Mouse (Mus musculus) ES-E14 (cell line): ENCODE measurements around the gene Nkain2. TPM values are rescaled to one million over a fixed set of nuclear protein-coding genes. Genes with fewer than 3 reads are reported as not detected.

Experiments used
- DNase-seq: peaks from one replicate; pipeline ENCODE4 v3.0.0-alpha.2; 2013; ENCODE audit warnings: low read depth, low spot score
- H3K27ac ChIP-seq: 2 replicates; pipeline ENCODE4 v1.5.1; 2012; ENCODE audit warnings: low read depth, mild to moderate bottlenecking, low read length, moderate library complexity, mixed read lengths; ENCODE audit not compliant: poor library complexity, insufficient read depth, severe bottlenecking
- H3K36me3 ChIP-seq: 2 replicates; pipeline ENCODE4 v1.6.1; 2012; ENCODE audit warnings: mild to moderate bottlenecking, low read length, moderate library complexity, mixed read lengths; ENCODE audit not compliant: control insufficient read depth, poor library complexity, insufficient read depth, severe bottlenecking
- H3K4me1 ChIP-seq, 2 experiments: fragments of 150-350 bp in 1 of 2; sonication (generic) in 1 of 2; 2 replicates each; pipeline ENCODE4 v1.6.1; 2012; ENCODE audit warnings: low read length in 2 of 2, mild to moderate bottlenecking in 1 of 2, mixed read lengths in 1 of 2; ENCODE audit not compliant: control insufficient read depth in 2 of 2, insufficient read depth in 2 of 2, poor library complexity in 1 of 2
- H3K4me3 ChIP-seq, 2 experiments: fragments of 150-350 bp in 1 of 2; sonication (generic) in 1 of 2; 2 replicates each; pipeline ENCODE4 v1.5.1; 2012; ENCODE audit warnings: low read length in 2 of 2, low read depth in 1 of 2, mild to moderate bottlenecking in 1 of 2, mixed read lengths in 1 of 2; ENCODE audit not compliant: insufficient read depth in 1 of 2, poor library complexity in 1 of 2, severe bottlenecking in 1 of 2
- H3K9ac ChIP-seq: 2 replicates; pipeline ENCODE4 v1.6.1; 2012; ENCODE audit warnings: low read depth, mild to moderate bottlenecking, low read length, mixed read lengths; ENCODE audit not compliant: poor library complexity, insufficient read depth, severe bottlenecking
- H3K9me3 ChIP-seq: fragments of 150-350 bp; sonication (generic); 2 replicates; pipeline ENCODE4 v1.6.1; 2012; ENCODE audit warnings: low read depth, mild to moderate bottlenecking, low read length; ENCODE audit not compliant: control insufficient read depth, insufficient read depth
- CHD2 ChIP-seq: IDR thresholded peaks from 2 replicates; pipeline ENCODE4 v1.6.1; 2014; ENCODE audit warnings: mild to moderate bottlenecking, low read depth, low read length, inconsistent platforms
- HCFC1 ChIP-seq: IDR thresholded peaks from 2 replicates; pipeline ENCODE4 v1.6.1; 2012; ENCODE audit warnings: low read length, inconsistent platforms, borderline replicate concordance; ENCODE audit not compliant: insufficient read depth
- MAFK ChIP-seq: IDR thresholded peaks from 2 replicates; pipeline ENCODE4 v1.6.1; 2014; ENCODE audit warnings: mild to moderate bottlenecking, low read depth, low read length, inconsistent platforms; ENCODE audit not compliant: insufficient read depth
- ZC3H11A ChIP-seq: IDR thresholded peaks from 2 replicates; pipeline ENCODE4 v1.6.1; 2012; ENCODE audit warnings: low read depth, mild to moderate bottlenecking, inconsistent platforms, low read length, borderline replicate concordance
- ZNF384 ChIP-seq: IDR thresholded peaks from 2 replicates; pipeline ENCODE4 v1.6.1; 2012; ENCODE audit warnings: low read depth, low read length, inconsistent platforms
- in situ Hi-C, 2 experiments: fragments of 600-800 bp; cut with MboI; formaldehyde crosslinking; loops; one replicate each; pipeline ENCODE4 v1.15.1; 2025; ENCODE audit warnings: low sequenced_read_pairs in 2 of 2, inconsistent platforms in 1 of 2; ENCODE audit not compliant: unreplicated experiment in 2 of 2
- total RNA-seq: library from RNA; depleted of rRNA; stranded (reverse); fragments of 300-350 nt; gene quantifications from 2 replicates; pipeline ENCODE4 v1.2.3, GENCODE M21; 2012

The Nkain2 gene
- total RNA-seq, 1 experiment: 0.45 TPM

DNA sequence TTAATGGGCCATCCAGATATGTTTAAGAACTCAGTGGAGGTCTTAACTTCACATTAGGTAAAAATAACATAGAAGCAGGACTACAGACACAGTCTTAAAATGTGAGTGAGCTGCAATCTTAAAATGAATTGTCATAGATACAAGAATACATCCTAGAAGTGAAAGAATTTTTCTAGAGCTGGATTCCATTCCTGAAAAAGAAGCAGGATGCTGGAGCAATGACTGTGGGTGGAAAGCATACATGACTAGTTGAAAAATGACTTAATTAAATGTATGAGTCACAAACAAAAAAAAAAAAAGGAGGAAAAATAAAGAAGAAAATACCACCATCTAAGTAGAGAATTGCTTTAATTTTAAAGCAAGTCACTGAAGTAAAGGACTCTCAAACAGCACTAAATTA lies 205.7 kb downstream of the Nkain2 start:
- no peak overlapping the region for H3K4me3 ChIP-seq
- in situ Hi-C loops: no loop called here
- TF ChIP-seq ZC3H11A: no peak
- TF ChIP-seq HCFC1: no peak
- TF ChIP-seq ZNF384: no peak
- TF ChIP-seq MAFK: no peak
- no peak for TF ChIP-seq CHD2
- H3K36me3 ChIP-seq: no peaks in the 10 kb centered on the region
- H3K4me1 ChIP-seq: no peaks in the 10 kb centered on the region
- no peak for DNase-seq
- H3K9ac ChIP-seq: no peak overlapping the region
- no peak overlapping the region for H3K27ac ChIP-seq
- H3K9me3 ChIP-seq: no peaks in the 10 kb centered on the region

DNA sequence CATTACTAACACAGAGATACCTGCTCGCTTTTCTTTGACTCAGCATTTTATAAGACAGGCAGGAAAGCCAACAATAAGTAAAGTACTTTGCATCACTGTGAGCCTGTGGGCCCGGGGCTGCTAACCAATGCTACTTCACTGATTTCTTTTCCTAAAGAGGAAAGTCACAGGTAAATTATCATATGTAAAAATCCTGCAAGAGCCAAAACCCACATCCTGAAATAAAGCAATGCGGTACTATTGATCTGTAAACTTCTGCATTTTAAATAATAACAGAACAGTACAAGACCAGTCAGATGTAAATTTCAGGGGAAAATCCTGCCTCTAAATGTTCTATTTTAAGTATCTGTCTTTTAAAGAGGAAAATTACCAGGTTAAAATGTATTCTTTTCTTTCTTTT lies 250.0 kb downstream of the Nkain2 start:
- peak; percentile 30 for DNase-seq
- in situ Hi-C loops: no loop called here
- no peak overlapping the region for H3K9ac ChIP-seq
- no peak for TF ChIP-seq ZC3H11A
- peak; percentile 87 for TF ChIP-seq MAFK
- H3K4me3 ChIP-seq: no peak overlapping the region
- no peaks in the 10 kb centered on the region for H3K36me3 ChIP-seq
- no peaks in the 10 kb centered on the region; a peak in 1 of 4 replicates for H3K4me1 ChIP-seq
- H3K9me3 ChIP-seq: no peaks in the 10 kb centered on the region
- H3K27ac ChIP-seq: no peak overlapping the region

DNA sequence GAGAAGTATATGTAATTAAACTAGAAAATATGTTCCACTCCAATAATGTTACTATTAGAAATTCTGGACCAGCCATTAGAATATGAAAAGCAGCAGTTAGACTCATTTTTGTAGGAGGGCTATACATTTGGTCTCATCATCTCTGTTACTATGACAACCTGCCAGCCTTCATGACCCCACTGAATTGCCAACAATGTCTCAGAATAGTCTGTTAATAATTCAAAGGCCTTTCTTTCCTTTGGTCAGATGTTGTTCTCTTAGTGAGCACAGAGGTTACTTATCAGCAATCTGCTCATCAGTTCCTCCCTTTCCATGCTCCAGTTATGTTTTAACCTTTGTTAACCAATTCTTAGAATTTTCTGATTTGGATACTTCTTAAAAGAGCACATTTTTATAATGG lies 251.1 kb downstream of the Nkain2 start:
- no peak for DNase-seq
- Histone ChIP-seq H3K27ac (no peak overlapping the region; the same call in 1 of the 2 replicates), H3K4me3 (no peak overlapping the region), H3K9ac (no peak overlapping the region), H3K4me1 (no peaks in the 10 kb centered on the region; a peak in 1 of 4 replicates), H3K36me3 (no peaks in the 10 kb centered on the region), H3K9me3 (no peaks in the 10 kb centered on the region)
- TF ChIP-seq ZC3H11A (no peak), ZNF384 (no peak), MAFK (no peak), HCFC1 (no peak), CHD2 (no peak)
- in situ Hi-C loops: no loop called here

DNA sequence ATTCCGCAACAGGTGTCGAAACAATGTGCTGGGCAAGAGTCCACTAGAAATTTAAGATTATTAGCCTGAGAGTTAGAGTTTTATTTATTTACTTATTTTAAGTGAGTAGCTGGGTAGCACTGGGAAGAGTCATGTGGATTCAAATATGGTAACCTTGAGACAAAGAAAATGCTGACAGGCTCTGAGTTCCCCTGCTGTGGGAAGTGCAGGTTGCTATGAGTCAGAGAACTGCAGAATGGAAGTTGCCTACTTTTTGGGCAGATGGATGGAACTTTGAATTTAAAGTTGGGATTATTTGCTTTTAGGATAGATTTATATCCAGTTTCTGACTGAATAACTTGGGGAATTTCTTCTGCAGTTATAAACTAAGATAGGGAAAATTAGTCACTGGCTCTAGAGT lies 259.2 kb downstream of the Nkain2 start:
- Histone ChIP-seq H3K4me3 (no peak overlapping the region), H3K9ac (no peak overlapping the region), H3K36me3 (no peaks in the 10 kb centered on the region), H3K4me1 (0 out of 4 replicates have a peak, but pooled peaks cover 0 to 2% of the 10 kb centered on the region in 2 experiments), H3K9me3 (no peaks in the 10 kb centered on the region), H3K27ac (no peak overlapping the region)
- in situ Hi-C loops: no loop called here
- DNase-seq: no peak
- TF ChIP-seq MAFK (no peak), CHD2 (no peak), HCFC1 (no peak), ZNF384 (no peak), ZC3H11A (no peak)

DNA sequence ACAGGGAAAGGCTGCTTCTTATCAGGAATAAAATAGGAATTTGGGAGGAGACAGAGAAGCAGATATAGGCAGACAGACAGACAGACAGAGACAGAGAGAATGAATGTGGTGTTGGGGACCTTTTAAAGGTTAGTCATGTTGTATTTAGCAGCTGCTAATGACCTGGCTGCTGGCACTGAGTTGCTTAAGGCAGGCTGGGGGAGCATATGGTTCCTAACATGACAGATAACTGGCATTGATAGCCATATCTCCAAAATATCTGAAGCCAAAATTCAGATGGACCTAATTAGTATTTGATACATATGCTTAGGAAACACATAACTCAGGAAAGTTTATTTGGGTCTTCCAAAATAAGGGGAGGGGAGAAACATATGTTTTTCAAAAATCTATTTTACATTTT lies 285.8 kb downstream of the Nkain2 start:
- DNase-seq: no peak
- no peak overlapping the region for H3K9ac ChIP-seq
- in situ Hi-C loops: no loop called here
- no peak overlapping the region for H3K27ac ChIP-seq
- no peaks in the 10 kb centered on the region for H3K9me3 ChIP-seq
- H3K4me1 ChIP-seq: no peaks in the 10 kb centered on the region
- no peak overlapping the region for H3K4me3 ChIP-seq
- TF ChIP-seq HCFC1 (no peak), MAFK (no peak), ZNF384 (no peak), ZC3H11A (no peak), CHD2 (no peak)
- no peaks in the 10 kb centered on the region for H3K36me3 ChIP-seq
